Mouse (Mus musculus) C2C12 (cell line): ENCODE measurements around the gene Ccl20. TPM values are rescaled to one million over a fixed set of nuclear protein-coding genes. Genes with fewer than 3 reads are reported as not detected.

ENCODE experiments used
- H3K27me3 ChIP-seq: one replicate; pipeline ENCODE4 v1.6.1; 2011; ENCODE audit not compliant: control insufficient read depth, insufficient read depth, insufficient read length
- H3K36me3 ChIP-seq: one replicate; pipeline ENCODE4 v1.6.1; 2011; ENCODE audit not compliant: control insufficient read depth, insufficient read depth
- H3K4me3 ChIP-seq: one replicate; pipeline ENCODE4 v1.5.1; 2011; ENCODE audit warnings: mild to moderate bottlenecking, control low read depth; ENCODE audit not compliant: poor library complexity, insufficient read depth, severe bottlenecking
- H3K79me2 ChIP-seq: one replicate; pipeline ENCODE4 v1.6.1; 2011; ENCODE audit not compliant: control insufficient read depth, insufficient read depth
- H3K79me3 ChIP-seq: one replicate; pipeline ENCODE4 v1.6.1; 2011; ENCODE audit warnings: low read depth, control low read depth
- H3ac ChIP-seq: one replicate; pipeline ENCODE3; 2011; ENCODE audit warnings: low read depth; ENCODE audit not compliant: control insufficient read depth, insufficient read length
- CEBPB ChIP-seq: IDR thresholded peaks from one replicate; pipeline ENCODE4 v1.6.1; 2011; ENCODE audit warnings: low read depth, mild to moderate bottlenecking, control low read depth, moderate library complexity
- CTCF ChIP-seq: IDR thresholded peaks from one replicate; pipeline ENCODE4 v1.5.1; 2011; ENCODE audit not compliant: control insufficient read depth, insufficient read depth, insufficient read length
- FOSL1 ChIP-seq: IDR thresholded peaks from one replicate; pipeline ENCODE4 v1.8.0; 2011; ENCODE audit warnings: mild to moderate bottlenecking, low read length; ENCODE audit not compliant: poor library complexity, insufficient read depth, severe bottlenecking
- MAX ChIP-seq: IDR thresholded peaks from one replicate; pipeline ENCODE4 v1.6.1; 2011; ENCODE audit warnings: mild to moderate bottlenecking, control low read depth
- MYOD1 ChIP-seq: IDR thresholded peaks from one replicate; pipeline ENCODE4 v1.6.1; 2011; ENCODE audit warnings: low read depth; ENCODE audit not compliant: control insufficient read depth, insufficient read length
- MYOG ChIP-seq: IDR thresholded peaks from one replicate; pipeline ENCODE4 v1.6.1; 2011; ENCODE audit not compliant: control insufficient read depth, insufficient read length; ENCODE audit errors: extremely low read depth
- USF1 ChIP-seq: IDR thresholded peaks from one replicate; pipeline ENCODE4 v1.6.1; 2011; ENCODE audit warnings: low read depth, mild to moderate bottlenecking, control low read depth, moderate library complexity
- polyA plus RNA-seq: library from polyadenylated mRNA; unstranded; fragments of >200 nt; fragmentation: generic; extraction: Trizol; gene quantifications from one replicate; pipeline ENCODE4 v1.2.1, GENCODE M21; 2012; ENCODE audit warnings: missing spikeins

Gene Ccl20
- polyA plus RNA-seq, 1 experiment, result not detected

DNA sequence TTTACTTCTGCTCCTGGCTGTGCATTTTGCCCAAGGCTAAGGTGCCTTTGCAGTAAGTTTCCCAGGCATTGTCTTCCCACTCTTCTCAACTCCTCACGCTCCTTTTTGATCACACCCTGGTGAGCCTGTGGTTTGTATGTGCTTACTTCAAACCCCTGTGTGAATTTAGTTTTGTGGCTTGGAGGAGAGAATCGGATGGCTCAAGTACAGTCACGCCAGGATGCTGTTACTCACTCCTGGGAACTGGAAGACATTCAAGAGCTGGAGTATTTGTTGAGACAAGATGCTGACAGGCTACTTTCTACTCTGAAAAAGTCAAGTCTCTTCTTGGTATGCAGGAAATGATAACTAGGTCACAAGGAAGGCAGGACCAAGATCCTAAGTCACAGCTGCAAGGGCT lies 25.3 kb upstream of the Ccl20 start:
- Histone ChIP-seq H3K79me2 (no peaks in the 10 kb centered on the region), H3ac (no peak overlapping the region), H3K4me3 (no peak overlapping the region), H3K36me3 (no peaks in the 10 kb centered on the region), H3K27me3 (no peaks in the 10 kb centered on the region), H3K79me3 (no peaks in the 10 kb centered on the region)
- no peak for TF ChIP-seq MAX
- TF ChIP-seq MYOG, result no peak
- no peak for TF ChIP-seq CTCF
- no peak for TF ChIP-seq CEBPB
- TF ChIP-seq FOSL1, result no peak
- TF ChIP-seq USF1, result no peak
- TF ChIP-seq MYOD1, result no peak

DNA sequence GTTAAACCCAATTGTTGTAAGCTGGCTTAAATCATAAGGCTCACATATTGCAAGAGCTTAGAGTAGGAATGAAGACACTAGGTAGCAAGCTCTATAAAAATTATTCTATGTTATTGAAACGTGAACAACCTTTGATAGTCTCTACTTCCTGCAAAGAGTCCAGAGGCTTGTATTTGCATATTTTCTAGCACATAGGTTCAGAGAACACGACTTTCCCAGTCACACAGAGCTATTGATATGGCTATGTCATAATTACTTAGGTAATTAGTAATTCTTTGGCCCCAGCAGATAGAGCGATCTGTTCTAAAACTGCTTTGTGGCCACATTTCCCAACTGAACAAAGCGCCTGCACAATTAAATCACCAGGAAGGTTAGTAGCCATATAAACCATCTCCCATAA lies 19.6 kb upstream of the Ccl20 start:
- Histone ChIP-seq H3K27me3 (no peaks in the 10 kb centered on the region), H3K36me3 (no peaks in the 10 kb centered on the region), H3K79me3 (no peaks in the 10 kb centered on the region), H3ac (no peak overlapping the region), H3K79me2 (no peaks in the 10 kb centered on the region), H3K4me3 (no peak overlapping the region)
- TF ChIP-seq MAX, result no peak
- TF ChIP-seq CTCF, result no peak
- TF ChIP-seq FOSL1, result no peak
- TF ChIP-seq USF1, result no peak
- TF ChIP-seq CEBPB, result no peak
- TF ChIP-seq MYOD1, result no peak
- no peak for TF ChIP-seq MYOG

DNA sequence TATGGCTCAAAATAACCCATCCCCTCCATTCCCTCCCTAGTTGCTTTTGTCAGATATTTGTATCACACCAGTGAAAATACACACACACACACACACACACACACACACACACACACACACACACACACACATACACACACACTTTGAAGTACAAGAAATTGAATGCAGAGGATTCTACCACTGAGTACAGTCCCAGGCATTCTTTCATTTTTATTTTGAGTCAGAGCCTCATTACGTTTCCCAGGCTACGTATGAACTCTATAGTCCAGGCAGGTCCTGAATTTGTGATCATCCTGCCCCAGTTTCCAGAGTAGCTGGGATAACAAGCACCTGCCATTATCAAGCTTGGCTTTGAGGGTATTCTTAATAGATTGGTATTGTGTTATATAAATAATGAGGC lies 17.4 kb upstream of the Ccl20 start:
- no peak for TF ChIP-seq FOSL1
- Histone ChIP-seq H3ac (no peak overlapping the region), H3K79me2 (no peaks in the 10 kb centered on the region), H3K36me3 (no peaks in the 10 kb centered on the region), H3K4me3 (no peak overlapping the region), H3K27me3 (no peaks in the 10 kb centered on the region), H3K79me3 (no peaks in the 10 kb centered on the region)

DNA sequence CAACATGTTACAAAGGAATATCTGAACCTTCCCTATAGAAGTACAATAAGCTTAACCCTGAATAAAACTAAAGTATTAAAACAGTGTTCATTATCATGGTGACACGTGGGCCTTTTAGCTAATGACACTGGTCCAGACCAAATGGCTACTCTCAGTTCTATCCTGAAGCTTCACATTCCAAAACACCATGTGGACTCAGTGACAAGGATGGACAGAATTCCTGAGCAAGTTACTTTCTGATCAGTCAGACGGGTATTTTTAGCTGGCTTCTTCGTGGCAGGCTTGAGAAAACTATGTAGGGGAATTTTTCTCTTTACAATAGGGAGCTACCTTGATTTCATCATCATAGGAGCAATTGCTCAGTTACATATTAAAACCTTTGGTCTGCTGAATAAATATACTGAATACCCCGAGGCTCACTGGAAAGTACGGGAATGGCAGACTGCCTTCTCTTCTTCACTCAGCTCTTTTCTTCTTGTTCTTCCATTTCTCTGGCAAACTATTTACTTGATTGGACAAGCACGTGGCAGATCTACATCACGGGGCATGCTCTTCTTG lies 16.9 kb upstream of the Ccl20 start:
- H3K79me3 ChIP-seq, result no peaks in the 10 kb centered on the region
- H3K36me3 ChIP-seq, result no peaks in the 10 kb centered on the region
- H3K27me3 ChIP-seq, result no peaks in the 10 kb centered on the region
- TF ChIP-seq USF1 (no peak), MYOD1 (no peak), MAX (no peak), MYOG (no peak), CEBPB (no peak), FOSL1 (no peak), CTCF (no peak)
- H3K79me2 ChIP-seq, result no peaks in the 10 kb centered on the region
- H3ac ChIP-seq, result no peak overlapping the region
- no peak overlapping the region for H3K4me3 ChIP-seq

DNA sequence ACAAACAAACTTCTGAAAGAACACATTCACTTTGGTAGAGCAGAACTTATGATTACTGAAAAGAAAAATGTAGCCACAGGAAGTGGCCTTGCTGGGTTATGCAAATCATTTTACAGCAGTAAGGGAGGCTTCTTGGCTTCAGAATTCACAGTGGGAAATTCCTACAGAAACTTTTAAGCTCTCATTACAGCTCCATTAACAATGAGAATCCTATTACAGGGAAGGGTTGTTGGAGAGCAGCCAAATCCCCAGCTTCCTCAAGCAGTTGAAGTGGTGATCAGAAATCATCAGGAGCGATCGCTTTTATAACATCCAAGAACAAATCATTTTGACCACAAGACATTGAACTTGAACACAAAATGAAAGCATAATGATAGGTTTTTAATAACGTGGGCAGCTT lies 14.7 kb upstream of the Ccl20 start:
- no peaks in the 10 kb centered on the region for H3K27me3 ChIP-seq
- H3K36me3 ChIP-seq, result no peaks in the 10 kb centered on the region
- no peaks in the 10 kb centered on the region for H3K79me2 ChIP-seq
- H3ac ChIP-seq, result no peak overlapping the region
- H3K79me3 ChIP-seq, result no peaks in the 10 kb centered on the region
- TF ChIP-seq FOSL1 (no peak), CTCF (no peak), CEBPB (no peak), USF1 (no peak), MYOD1 (no peak), MYOG (no peak), MAX (no peak)
- no peak overlapping the region for H3K4me3 ChIP-seq

DNA sequence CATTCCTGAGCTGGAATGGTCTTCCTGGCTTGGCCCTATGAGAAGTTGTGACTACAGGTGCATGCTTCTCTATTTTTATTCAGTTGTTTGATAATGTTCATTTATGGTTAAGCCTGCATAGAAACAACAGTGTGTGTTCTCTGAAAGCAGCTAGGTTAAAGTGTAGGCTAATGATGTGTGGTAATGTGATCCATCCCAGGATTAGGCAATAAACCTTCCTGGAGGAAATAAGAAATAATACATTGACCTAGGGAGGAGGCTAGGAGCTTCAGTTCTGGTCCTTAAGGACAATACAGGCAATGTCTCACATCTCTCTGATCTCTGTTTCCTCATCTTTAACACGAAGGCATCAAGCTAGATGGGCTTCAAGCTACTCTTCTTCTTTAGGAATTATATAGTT lies 11.1 kb upstream of the Ccl20 start:
- Histone ChIP-seq H3K36me3 (no peaks in the 10 kb centered on the region), H3K79me2 (no peaks in the 10 kb centered on the region), H3K4me3 (no peak overlapping the region), H3K79me3 (no peaks in the 10 kb centered on the region), H3K27me3 (no peaks in the 10 kb centered on the region), H3ac (no peak overlapping the region)
- TF ChIP-seq CEBPB (no peak), CTCF (no peak), MYOD1 (no peak), FOSL1 (no peak), MAX (no peak), MYOG (no peak), USF1 (no peak)
